Mouse (Mus musculus): ENCODE results near the gene Txk.

Txk gene

GRCm38 (mm10) chr5:72752585-72752984 is at the start of gene Txk:
Txk (minus strand) TSS chr5:72752777.
- DNase-seq = peak; percentile 34 to 74

DNA sequence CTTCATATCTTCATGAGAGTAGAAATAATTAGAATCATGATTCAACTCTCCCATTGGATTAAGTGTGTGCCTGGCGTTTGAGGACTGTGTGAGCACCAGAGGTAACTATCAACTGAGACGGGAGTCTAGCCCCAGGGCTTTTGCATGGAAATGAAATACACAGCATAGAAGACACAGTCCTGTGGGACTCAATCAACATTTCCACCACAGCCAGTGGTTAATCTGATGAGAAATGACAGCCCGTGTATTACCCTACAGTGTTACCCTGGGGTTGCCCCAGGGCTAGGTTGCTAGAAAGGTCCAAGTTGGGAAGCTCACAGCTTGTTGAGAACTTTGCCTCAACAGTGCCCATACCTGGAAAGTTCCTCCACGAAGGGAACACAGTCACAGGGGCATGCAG is 46.0 kb upstream of the Txk start:
- no peak for DNase-seq

GRCm38 (mm10) chr5:72796186-72796613 is 43.6 kb upstream of the Txk start:
- DNase-seq = no peak

DNA sequence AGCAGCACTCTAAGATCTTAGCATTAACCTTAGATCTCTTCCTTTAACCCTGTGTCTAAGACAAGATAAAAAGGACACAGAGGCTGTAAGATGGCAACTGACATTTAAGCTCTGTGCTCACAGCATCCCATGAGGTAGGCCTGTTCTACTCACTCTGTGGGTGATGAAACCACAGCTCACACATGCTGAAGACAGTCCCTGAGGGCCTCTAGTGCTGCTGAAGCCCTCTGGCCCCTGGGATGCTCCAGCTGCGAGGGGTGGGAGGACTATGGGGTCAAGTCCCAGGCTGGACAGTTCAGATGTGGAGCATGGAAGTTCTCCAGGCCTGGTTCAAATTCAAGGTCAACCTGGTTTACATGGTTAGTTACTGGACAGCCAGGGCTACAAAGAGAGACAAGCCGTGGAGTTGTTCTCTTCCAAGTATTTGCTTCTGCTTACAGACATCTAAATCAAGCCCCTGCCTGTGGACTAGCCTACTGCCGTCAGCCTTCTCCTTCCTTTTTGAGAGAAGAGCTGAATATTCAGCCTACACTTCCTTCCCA is 40.8 kb upstream of the Txk start:
- DNase-seq = peak in 1 of 2 experiments; percentile 23

GRCm38 (mm10) chr5:72791789-72792188 is 39.2 kb upstream of the Txk start:
- no peak for DNase-seq

- no peak for DNase-seq
Observed at GRCm38 (mm10) chr5:72791386-72791785, 38.8 kb upstream of the Txk start.

DNA sequence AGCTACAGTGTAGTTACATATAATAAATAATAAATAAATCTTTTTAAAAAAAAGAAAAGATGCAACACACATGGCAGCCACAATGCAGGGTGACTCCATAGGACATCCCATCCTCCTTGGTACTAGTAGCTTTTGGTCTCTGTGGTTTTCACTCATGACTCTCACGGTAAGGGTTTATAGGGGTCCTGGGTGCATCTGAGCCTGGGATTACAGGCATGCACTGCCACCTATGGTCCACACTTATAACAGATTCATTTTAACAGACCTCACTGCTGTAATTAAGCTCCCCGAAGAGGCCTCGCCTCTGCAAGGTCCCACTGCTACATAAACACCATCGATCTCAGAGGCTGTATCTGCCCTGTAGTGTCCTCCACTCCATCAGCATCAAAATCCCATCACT is 32.9 kb upstream of the Txk start:
- DNase-seq = no peak

GRCm38 (mm10) chr5:72784719-72785118 is 32.1 kb upstream of the Txk start:
- DNase-seq = no peak

- no peak for DNase-seq
Observed at GRCm38 (mm10) chr5:72783957-72784356, 31.4 kb upstream of the Txk start.

DNA sequence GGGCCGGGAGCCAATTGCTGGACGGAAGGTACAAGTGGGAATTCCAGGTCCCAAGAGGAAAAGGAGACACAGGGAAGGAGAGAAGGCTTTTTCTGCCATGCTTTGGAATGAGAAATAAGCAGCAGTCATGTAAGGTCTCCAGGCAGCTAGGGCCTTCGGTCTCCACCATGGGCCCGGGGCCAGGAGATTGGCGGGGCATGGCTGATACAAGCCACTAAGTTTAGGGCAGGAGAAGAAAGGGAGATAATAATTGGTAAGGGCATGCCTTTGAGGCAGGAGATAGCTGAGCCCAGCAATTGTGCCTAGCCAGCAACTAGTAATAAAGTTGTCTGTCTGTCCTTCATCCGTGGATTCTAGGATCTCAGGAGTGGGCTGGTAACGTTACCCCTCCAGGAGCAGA is 30.5 kb upstream of the Txk start:
- DNase-seq = no peak

- DNase-seq = no peak
Observed at GRCm38 (mm10) chr5:72781776-72782175, 29.2 kb upstream of the Txk start.

- DNase-seq = no peak
Observed at GRCm38 (mm10) chr5:72776595-72776994, 24.0 kb upstream of the Txk start.

- no peak for DNase-seq
Observed at GRCm38 (mm10) chr5:72776127-72776526, 23.6 kb upstream of the Txk start.

- DNase-seq = no peak
Observed at GRCm38 (mm10) chr5:72769841-72770240, 17.3 kb upstream of the Txk start.

DNA sequence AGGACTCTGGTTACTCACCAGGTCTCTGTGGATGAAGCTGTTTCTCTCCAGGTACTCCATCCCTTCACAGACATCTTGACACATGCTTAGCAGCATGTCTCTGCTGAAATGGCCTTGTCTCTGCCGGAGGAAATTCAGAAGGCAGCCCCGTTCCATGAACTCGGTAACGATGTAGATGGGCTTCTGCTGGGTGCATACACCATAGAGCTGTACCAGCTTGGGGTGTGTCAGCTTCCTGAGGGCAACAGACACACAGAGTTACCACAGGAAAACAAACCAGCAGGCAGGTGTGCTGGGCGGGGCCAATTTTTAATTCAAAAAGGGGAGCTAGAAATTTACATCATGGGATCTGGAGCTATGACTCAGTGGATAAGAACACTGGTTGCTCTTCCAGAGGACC is 11.0 kb upstream of the Txk start:
- DNase-seq = peak; percentile 26 to 63

DNA sequence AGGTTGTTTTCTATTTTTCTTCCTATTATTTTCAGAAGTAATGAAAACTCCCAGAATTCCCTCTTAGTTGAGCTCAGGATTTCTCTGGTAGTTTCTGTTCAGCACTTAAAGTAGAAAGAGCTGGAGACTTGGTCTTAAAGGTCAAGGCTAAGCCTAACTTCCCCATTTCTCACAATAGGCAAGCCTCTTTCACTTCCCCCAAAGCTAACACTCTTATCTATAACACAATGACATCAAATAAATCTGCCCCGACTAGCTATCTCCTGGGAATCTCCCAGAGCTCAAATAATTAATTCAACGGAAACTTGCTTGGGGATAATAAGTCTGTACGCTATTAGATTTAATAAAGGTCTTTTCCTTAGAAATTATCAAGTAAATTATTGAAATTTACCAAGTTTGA is 10.4 kb upstream of the Txk start:
- no peak for DNase-seq

- no peak for DNase-seq
Observed at GRCm38 (mm10) chr5:72761758-72762157, 9.2 kb upstream of the Txk start.

DNA sequence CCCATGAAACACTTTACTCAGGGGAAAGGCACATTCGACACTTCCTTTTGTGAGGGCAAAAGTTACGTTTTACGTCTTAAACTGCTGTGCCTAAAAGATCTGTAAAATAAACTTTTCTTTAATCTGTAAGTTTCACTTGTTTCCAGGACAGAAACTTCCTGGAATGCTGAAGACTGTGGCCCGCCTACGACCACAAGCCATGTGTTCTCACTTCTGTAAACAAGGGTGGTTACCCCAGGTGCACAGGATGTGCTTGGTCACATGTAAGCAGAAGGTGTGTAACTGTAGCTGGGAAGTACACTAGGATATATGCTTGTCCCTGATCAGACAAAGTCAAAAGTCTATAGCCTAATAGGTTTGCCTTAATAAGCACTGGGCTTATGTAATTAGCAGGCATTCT is 8.7 kb upstream of the Txk start:
- peak; percentile 63 to 81 for DNase-seq

GRCm38 (mm10) chr5:72758925-72759924 is 6.6 kb upstream of the Txk start:
- DNase-seq = no peak

DNA sequence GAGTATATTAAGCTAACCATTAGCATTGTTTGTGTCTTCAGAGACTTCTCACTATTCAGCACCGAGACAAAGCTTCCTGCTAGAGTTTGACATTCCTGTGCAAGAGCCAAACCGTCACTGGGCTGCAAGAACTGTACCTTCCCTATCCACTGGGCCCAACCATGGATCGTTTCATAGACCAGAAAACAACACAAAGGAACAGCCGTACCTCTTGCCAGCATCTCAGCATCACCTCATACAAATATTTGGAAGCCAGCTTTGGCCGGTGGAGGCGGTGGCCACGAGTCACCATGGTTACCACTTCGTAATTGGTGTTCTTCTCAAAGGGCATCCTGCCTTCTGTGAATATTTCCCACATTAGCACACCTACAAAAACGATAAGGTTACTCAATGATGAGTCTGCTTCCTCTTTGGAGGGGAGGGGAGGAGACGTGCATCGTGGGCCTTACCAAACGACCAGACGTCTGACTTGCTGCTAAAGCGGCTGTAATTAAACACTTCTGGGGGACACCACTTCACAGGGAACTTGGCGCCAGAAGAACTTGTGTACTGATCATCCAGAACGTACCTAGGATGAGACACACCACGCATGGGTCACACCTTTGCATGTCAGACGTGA is 4.7 kb upstream of the Txk start:
- no peak for DNase-seq

GRCm38 (mm10) chr5:72755941-72756340 is 3.4 kb upstream of the Txk start:
- DNase-seq = no peak

- no peak for DNase-seq
Observed at GRCm38 (mm10) chr5:72755035-72755434, 2.5 kb upstream of the Txk start.

DNA sequence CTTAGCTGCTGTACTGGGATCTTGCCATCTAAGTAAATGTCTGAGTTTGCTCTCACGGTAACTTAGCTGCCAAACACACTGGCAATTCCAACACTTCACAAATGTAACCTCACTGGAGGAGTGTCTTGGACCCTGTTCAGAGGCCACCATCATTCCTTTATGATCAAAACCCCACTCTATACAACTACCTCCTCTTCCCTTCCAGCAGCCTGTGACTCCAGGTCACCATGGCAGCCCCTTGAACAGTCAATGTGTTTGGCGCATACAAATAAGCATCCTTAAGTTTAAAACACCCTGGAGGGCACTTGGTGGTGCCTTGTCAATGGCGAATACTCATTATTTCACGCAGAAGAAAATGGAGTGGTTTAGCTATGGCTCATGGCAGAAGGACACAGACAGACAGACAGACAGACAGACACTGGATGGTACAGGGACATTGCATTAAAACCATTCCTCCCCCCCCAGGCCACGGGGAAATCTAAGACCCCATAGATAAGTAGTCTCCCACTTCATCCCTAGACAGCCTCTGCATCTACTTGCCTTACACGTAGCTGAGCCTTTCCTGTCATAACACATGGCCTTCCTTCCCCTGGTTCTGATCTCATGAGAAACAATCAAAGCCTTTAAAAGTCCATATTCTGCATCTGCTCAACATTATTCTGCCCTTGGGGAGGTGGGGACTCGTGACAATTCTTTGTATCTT is 1.4 kb downstream of the Txk start:
- no peak for DNase-seq
